Mouse (Mus musculus) lung, postnatal 0 days (tissue): ENCODE measurements around the gene Fto.

Experiments
- CTCF ChIP-seq: IDR thresholded peaks from 2 replicates; pipeline ENCODE4 v1.5.1; 2016; ENCODE audit warnings: antibody characterized with exemption, mild to moderate bottlenecking
- EP300 ChIP-seq: IDR thresholded peaks from 2 replicates; pipeline ENCODE4 v1.6.1; 2016; ENCODE audit warnings: antibody characterized with exemption, mild to moderate bottlenecking, control low read depth

DNA sequence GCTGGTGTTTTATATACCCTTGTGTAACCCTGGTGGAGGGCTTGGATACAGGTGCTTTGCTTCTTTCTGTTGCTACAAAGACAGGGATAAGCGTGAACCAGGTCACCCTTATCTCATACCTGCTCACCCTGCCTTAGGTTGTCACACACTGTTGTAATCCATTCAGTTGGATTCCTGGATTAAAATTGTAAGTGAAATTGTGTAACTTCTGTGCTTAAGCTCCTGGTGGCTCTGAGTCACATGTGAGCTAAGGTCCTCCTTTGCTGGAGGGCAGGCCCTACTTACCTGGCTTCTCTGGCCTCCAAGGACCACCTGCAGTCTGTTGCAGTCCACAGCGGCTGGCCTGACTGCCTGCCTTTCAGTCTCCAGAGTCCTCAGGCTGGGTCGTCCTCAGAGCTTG is 71.1 kb downstream of the Fto start:
- TF ChIP-seq CTCF, result no peak
- TF ChIP-seq EP300, result no peak
